Mouse (Mus musculus) liver, postnatal 0 days (tissue): ENCODE measurements around the gene Pmepa1. TPM values are rescaled to one million over a fixed set of nuclear protein-coding genes. Genes with fewer than 3 reads are reported as not detected.

Experiments used
- ATAC-seq: fragments of 200-750 bp; cut with Nextera tagmentation; 2 replicates; pipeline ENCODE4 v1.8.0; 2017; ENCODE audit warnings: mild to moderate bottlenecking, moderate library complexity
- DNase-seq: peaks from one replicate; pipeline ENCODE4 v3.0.0-alpha.2; 2016
- H3K27ac ChIP-seq: fragments of 300-500 bp; sonication (generic); 2 replicates; pipeline ENCODE4 v1.5.1; 2014; ENCODE audit warnings: antibody characterized with exemption, moderate library complexity, mild to moderate bottlenecking, low read depth
- H3K27me3 ChIP-seq: fragments of 300-500 bp; sonication (generic); 2 replicates; pipeline ENCODE4 v1.6.1; 2014; ENCODE audit warnings: low read length, control low read depth, mixed read lengths; ENCODE audit not compliant: insufficient read depth
- H3K36me3 ChIP-seq: fragments of 300-500 bp; sonication (generic); replicated peaks from 2 replicates; pipeline ENCODE4 v1.6.1; 2014; ENCODE audit warnings: mild to moderate bottlenecking, control low read depth, low read length, moderate library complexity, mixed read lengths; ENCODE audit not compliant: insufficient read depth
- H3K4me1 ChIP-seq: fragments of 300-500 bp; sonication (generic); 2 replicates; pipeline ENCODE4 v1.6.1; 2014; ENCODE audit warnings: antibody characterized with exemption, mild to moderate bottlenecking, control low read depth; ENCODE audit not compliant: insufficient read depth
- H3K4me2 ChIP-seq: fragments of 300-500 bp; sonication (generic); 2 replicates; pipeline ENCODE4 v1.6.1; 2014; ENCODE audit warnings: low read depth, mild to moderate bottlenecking, low read length, moderate library complexity, mixed read lengths
- H3K4me3 ChIP-seq: fragments of 300-500 bp; sonication (generic); 2 replicates; pipeline ENCODE4 v1.5.1; 2014; ENCODE audit warnings: low read depth, low read length
- H3K9ac ChIP-seq: fragments of 300-500 bp; sonication (generic); replicated peaks from 2 replicates; pipeline ENCODE4 v1.6.1; 2014; ENCODE audit warnings: mild to moderate bottlenecking, moderate library complexity
- H3K9me3 ChIP-seq: fragments of 300-500 bp; sonication (generic); 2 replicates; pipeline ENCODE4 v1.6.1; 2016; ENCODE audit warnings: mild to moderate bottlenecking, control low read depth, low read length, mixed read lengths
- CTCF ChIP-seq: sonication (generic); IDR thresholded peaks from 2 replicates; pipeline ENCODE4 v1.5.1; 2016; ENCODE audit warnings: antibody characterized with exemption, low read depth
- EP300 ChIP-seq: IDR thresholded peaks from 2 replicates; pipeline ENCODE4 v1.6.1; 2016; ENCODE audit warnings: antibody characterized with exemption, low read depth, mild to moderate bottlenecking
- WGBS: fragments of 180-500 bp; shearing (Covaris S2); extraction: QIAGEN DNeasy Blood & Tissue Kit; methylation state at CpG from one replicate; pipeline ENCODE4 v1.1.7; 2014; ENCODE audit not compliant: insufficient replicate concordance; 5-methylcytosine and 5-hydroxymethylcytosine counted together
- polyA plus RNA-seq: library from polyadenylated mRNA; unstranded; fragments of >200 nt; fragmentation: Nextera tagmentation; extraction: Ambion mirVana; gene quantifications from 2 replicates; pipeline ENCODE4 v1.2.1, GENCODE M21; 2015

Gene Pmepa1
- polyA plus RNA-seq, 1 experiment from 2014 or later: 0.36 TPM

DNA sequence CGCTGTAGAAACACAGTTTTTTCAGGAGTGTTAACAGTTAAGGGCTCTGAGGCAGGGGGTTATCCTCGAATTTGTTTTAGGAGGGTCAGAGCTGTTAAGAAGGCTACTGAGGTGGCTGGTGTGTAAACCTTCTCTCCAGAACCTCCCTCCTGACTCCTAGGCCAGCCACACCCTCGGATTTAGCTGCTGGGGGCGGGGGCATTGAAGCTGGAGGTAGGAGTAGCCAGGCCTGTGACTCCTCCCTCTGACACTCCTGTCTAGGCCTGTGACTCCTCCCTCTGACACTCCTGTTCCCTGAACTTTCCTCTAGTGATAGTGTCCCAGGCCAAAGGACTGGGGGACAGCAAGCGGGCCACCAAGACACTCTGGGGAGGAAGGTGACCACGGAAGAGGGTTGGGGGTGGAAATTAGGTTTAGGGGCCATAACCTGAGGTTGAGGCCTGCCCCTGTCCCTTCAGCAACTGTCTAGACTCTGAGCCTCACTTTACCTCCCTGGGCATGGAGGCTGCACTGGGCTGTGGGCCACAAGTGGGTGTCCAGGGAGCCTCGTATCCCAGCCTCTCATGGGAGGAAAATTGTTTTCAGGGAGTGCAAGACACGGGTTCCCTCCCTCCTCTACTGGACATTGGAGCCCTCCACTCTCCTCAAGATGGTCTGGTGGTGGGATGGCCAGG is 89.0 kb downstream of the Pmepa1 start:
- H3K4me2 ChIP-seq: no peak overlapping the region
- H3K9me3 ChIP-seq: no peaks in the 10 kb centered on the region
- WGBS: 23% methylated on average over 8 of the region's 8 CpGs
- no peak overlapping the region for H3K27ac ChIP-seq
- ATAC-seq: peak; percentile 80
- TF ChIP-seq EP300 (no peak), CTCF (no peak)
- no peak overlapping the region for H3K4me3 ChIP-seq
- H3K4me1 ChIP-seq: no peaks in the 10 kb centered on the region
- DNase-seq: peak; percentile 61
- no peaks in the 10 kb centered on the region for H3K36me3 ChIP-seq
- H3K27me3 ChIP-seq: peaks cover 16% of the 10 kb centered on the region
- no peak overlapping the region for H3K9ac ChIP-seq

GRCm38 (mm10) chr2:173186047-173186943 is 90.0 kb downstream of the Pmepa1 start:
- WGBS: 21% methylated on average over 26 of the region's 26 CpGs
- H3K27me3 ChIP-seq: peaks cover 16% of the 10 kb centered on the region
- no peak overlapping the region for H3K9ac ChIP-seq
- no peak overlapping the region for H3K27ac ChIP-seq
- no peak overlapping the region for H3K4me2 ChIP-seq
- peak; percentile 62 for ATAC-seq
- DNase-seq: peak; percentile 88
- TF ChIP-seq CTCF (peak; percentile 98), EP300 (no peak)
- H3K36me3 ChIP-seq: no peaks in the 10 kb centered on the region
- no peaks in the 10 kb centered on the region for H3K9me3 ChIP-seq
- no peak overlapping the region for H3K4me3 ChIP-seq
- no peaks in the 10 kb centered on the region for H3K4me1 ChIP-seq

GRCm38 (mm10) chr2:173185282-173185681 is 91.1 kb downstream of the Pmepa1 start:
- no peak for TF ChIP-seq CTCF
- TF ChIP-seq EP300: no peak
- Histone ChIP-seq H3K4me2 (no peak overlapping the region), H3K9me3 (no peaks in the 10 kb centered on the region), H3K27ac (no peak overlapping the region), H3K36me3 (no peaks in the 10 kb centered on the region), H3K9ac (no peak overlapping the region), H3K27me3 (peaks cover 20% of the 10 kb centered on the region), H3K4me3 (no peak overlapping the region), H3K4me1 (no peaks in the 10 kb centered on the region)
- 50% methylated on average over 6 of the region's 6 CpGs for WGBS
- DNase-seq: no peak
- no peak for ATAC-seq

GRCm38 (mm10) chr2:173184475-173185080 is 91.8 kb downstream of the Pmepa1 start:
- H3K9ac ChIP-seq: no peak overlapping the region
- no peak overlapping the region for H3K4me2 ChIP-seq
- WGBS: 54% methylated on average over 11 of the region's 11 CpGs
- H3K9me3 ChIP-seq: no peaks in the 10 kb centered on the region
- no peak for TF ChIP-seq CTCF
- TF ChIP-seq EP300: no peak
- no peaks in the 10 kb centered on the region for H3K36me3 ChIP-seq
- ATAC-seq (no peak), DNase-seq (peak; percentile 12)
- no peaks in the 10 kb centered on the region for H3K4me1 ChIP-seq
- H3K27ac ChIP-seq: no peak overlapping the region
- peaks cover 20% of the 10 kb centered on the region for H3K27me3 ChIP-seq
- H3K4me3 ChIP-seq: no peak overlapping the region

GRCm38 (mm10) chr2:173183836-173184460 is 92.4 kb downstream of the Pmepa1 start:
- no peak overlapping the region for H3K4me3 ChIP-seq
- H3K9ac ChIP-seq: no peak overlapping the region
- H3K27me3 ChIP-seq: peaks cover 20% of the 10 kb centered on the region
- no peak overlapping the region for H3K4me2 ChIP-seq
- peak; percentile 76 for TF ChIP-seq CTCF
- TF ChIP-seq EP300: no peak
- no peaks in the 10 kb centered on the region for H3K4me1 ChIP-seq
- ATAC-seq: peak; percentile 24; the same call in 1 of the 2 replicates
- no peak overlapping the region for H3K27ac ChIP-seq
- peak; percentile 81 for DNase-seq
- H3K9me3 ChIP-seq: no peaks in the 10 kb centered on the region
- 4% methylated on average over 8 of the region's 8 CpGs for WGBS
- no peaks in the 10 kb centered on the region for H3K36me3 ChIP-seq

- no peak overlapping the region for H3K9ac ChIP-seq
- H3K27me3 ChIP-seq: peaks cover 17% of the 10 kb centered on the region
- DNase-seq (peak; percentile 11), ATAC-seq (no peak)
- TF ChIP-seq CTCF: no peak
- TF ChIP-seq EP300: no peak
- WGBS: 77% methylated on average over 10 of the region's 10 CpGs
- no peaks in the 10 kb centered on the region for H3K9me3 ChIP-seq
- no peaks in the 10 kb centered on the region for H3K4me1 ChIP-seq
- H3K4me2 ChIP-seq: no peak overlapping the region
- no peak overlapping the region for H3K27ac ChIP-seq
- no peaks in the 10 kb centered on the region for H3K36me3 ChIP-seq
- H3K4me3 ChIP-seq: no peak overlapping the region
Observed at GRCm38 (mm10) chr2:173183311-173183710, 93.0 kb downstream of the Pmepa1 start.
